Mouse (Mus musculus): ENCODE measurements at regions not wholly inside any gene's neighbourhood (a gene's known extent, or its start where the extent isn't known, plus 50 kb on each side); places are given as distances from the start of the nearest gene placed in this dataset.

DNA sequence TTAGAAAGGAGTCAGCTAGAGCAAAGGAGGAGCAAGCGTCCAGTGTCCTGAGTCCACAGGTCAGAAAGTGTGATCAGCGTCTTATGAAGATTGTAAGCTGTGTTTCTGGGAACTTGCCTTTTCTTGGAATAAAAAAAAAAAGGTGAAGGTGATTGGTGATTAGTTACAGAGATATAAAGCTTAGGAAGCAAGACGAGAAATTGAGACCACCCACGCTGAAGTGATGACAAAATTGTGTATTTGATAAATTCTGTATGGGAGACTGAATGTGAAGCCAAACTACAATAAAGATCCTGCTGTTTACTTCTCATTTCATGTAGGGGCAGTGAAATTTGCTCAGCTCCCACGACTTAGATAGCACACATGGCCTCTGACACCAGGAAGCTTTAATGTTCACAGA is 109.0 kb upstream of the Spats2l start:
- DNase-seq (ENCODE audit: low read depth, low spot score), result no peak

DNA sequence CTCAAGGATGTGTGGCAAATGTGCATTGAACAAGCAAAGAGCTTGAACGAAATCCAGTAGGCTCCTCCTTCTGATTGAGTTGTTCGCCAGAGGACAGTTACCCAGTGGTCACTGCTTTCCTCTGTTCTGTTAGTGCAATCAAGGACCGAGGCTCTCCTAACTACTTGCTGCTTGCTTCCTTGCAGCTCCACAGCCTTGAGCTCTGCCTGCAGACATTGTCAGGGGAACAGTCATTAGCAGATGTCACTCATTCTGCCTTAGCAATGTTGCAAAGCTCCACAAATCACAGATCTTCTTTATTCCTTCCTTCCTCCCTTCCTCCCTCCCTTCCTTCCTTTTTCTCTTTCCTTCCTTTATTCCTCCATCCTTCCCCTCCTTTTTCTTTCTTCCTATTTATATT is 108.2 kb upstream of the Spats2l start:
- DNase-seq (ENCODE audit: low read depth, low spot score), result no peak

- no peak for DNase-seq (ENCODE audit: low read depth, low spot score)
These were observed 107.7 kb upstream of the Spats2l start for GRCm38 (mm10) chr1:57666179-57666693.

GRCm38 (mm10) chr1:57673415-57673814 is 100.5 kb upstream of the Spats2l start:
- DNase-seq (ENCODE audit: low read depth, low spot score), result no peak

DNA sequence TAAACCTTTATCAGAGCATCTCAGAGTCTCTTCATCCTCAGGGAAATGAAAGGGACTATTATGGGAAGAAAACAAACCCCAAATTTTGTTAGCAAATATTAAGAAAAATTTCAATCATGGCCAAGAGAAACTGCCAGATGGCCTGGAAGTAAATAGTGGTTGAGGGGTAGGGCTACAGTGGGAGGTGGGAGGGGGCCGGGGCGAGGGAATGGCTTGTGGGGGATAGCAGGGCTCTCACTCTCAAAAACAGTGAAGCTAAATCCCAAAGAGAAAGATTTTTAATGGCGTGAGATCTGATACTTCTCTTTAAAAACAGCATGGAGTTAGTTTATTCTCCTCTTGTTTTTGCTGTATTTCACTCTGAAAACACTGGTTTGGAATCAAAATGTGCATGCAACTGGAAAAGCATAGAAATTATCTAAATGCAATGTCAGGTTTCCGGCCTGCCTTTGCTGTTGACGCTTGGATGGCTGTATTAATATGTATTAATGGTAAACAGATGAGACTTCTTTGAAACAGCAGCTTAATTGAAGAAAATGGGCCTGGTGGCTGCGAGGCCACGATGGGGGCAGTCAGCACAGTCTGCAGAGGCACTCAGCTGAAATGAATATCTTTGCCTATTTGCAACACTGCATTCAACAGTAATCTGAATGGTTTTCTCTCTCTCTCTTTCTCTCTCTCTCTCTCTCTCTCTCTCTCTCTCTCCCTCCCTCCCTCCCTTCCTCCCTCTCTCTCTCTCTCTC is 99.8 kb upstream of the Spats2l start:
- no peak for DNase-seq (ENCODE audit: low read depth, low spot score)

DNA sequence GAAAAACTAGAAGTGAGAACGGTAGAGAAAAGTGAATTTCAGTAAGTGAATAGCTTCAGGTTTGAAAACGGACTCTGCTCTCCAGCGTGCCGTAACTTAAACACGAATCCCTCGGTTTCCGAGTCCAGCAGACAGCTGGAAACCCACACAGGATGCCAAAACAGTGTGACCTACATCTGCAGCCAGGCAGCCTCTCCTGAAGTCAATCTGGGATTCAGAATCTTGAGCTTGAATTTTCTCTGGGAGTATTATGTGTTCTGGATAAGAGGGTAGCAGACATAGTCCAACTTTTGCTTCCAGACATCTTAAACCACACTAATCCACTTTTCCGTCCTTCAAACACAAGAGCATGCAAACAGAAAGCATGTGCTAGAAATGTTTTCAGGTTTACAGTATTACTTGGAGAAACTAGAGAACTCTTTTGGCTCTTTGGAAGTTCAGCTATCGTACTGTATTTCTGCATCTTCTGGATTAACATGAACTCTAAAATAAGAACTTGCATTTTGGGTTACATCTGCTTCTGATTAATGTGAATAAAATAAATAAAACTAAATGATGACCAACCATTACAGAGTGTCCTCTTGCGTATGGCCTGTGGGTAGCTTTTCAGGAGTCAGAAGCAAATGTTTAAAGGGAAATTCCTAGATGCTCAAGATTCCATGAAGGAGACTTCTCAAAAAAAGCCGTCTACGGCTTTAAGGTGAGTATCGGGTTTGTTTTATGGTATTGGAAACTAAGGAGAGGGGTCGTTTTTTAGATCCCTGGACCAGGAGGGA is 89.4 kb upstream of the Spats2l start:
- no peak for DNase-seq (ENCODE audit: low read depth, low spot score)

DNA sequence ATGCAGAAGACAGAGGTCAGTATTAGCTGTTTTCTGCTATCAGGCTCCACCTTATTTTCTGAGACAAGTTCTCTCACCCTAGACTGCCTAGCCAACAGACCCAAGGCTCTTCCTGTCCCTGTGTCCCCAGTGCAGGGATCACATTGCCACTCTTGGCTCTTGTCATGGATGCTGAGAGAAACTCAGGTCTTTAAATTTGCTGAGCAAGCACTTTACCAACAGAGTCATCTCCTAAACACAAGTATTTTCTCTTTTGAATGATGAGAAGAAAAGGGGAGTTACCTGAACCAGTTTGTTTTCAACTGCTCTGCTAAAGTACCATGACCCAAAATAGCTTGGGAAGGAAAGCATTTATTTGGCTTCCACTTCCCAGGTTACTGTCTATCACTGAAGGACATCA is 84.7 kb upstream of the Spats2l start:
- no peak for DNase-seq (ENCODE audit: low read depth, low spot score)

GRCm38 (mm10) chr1:57707906-57708305 is 66.1 kb upstream of the Spats2l start:
- no peak for DNase-seq (ENCODE audit: low read depth, low spot score)

DNA sequence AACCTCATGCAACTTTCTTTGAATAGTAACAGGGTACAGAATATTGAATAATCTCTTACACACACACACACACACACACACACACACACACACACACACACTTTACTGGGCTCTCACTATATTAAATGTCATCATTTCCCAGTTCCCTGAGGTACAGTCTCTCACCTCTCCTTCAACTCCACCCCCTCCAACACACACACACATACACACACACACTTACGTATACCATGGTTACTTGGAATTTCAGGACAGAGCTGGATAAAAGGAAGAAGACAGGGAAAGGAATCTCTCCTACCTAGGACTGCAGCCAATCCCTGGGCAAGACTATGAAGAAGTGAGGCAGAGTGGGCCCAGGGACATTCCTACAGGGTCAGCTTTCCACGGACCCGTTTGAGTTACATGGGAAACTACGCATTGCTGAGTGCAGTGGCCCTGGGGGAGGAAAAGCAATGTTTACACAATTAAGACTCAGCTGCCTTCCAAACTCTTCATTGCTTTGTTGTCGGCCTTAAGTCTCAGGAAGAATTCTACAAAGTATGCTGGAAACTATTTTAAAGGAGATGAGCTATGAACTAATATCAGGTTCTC is 61.0 kb upstream of the Spats2l start:
- no peak for DNase-seq (ENCODE audit: low read depth, low spot score)

GRCm38 (mm10) chr1:57717139-57717800 is 56.7 kb upstream of the Spats2l start:
- DNase-seq (ENCODE audit: low read depth, low spot score), result no peak

GRCm38 (mm10) chr1:57718409-57718808 is 55.6 kb upstream of the Spats2l start:
- no peak for DNase-seq (ENCODE audit: low read depth, low spot score)

Data from ES-CJ7 (cell line).